Mouse (Mus musculus): Measurements from ENCODE around the gene Grid2. TPM values are rescaled to one million over a fixed set of nuclear protein-coding genes. Genes with fewer than 3 reads are reported as not detected.

Gene Grid2
- polyA plus RNA-seq, 1 experiment from 2014 or later, result 0.21 TPM

DNA sequence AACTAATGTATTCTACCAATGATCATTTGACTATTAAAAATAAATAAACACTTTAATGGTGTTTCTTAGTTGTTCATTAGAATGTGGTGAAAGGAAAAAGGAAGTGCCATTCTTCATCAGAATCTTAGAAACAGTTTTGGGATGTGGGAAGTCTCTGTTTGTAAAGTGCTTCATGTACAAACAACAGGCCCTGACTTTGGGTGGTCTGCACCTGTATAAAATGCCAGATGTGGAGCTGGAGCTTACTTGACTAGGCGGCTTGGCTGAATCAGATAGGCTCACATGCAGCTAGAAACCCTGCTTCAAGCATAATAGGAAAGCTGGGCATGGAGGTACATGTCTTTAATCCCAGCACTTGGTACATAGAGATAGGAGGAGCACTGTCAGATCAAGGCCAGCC is 791.1 kb downstream of the Grid2 start:
- no peak for ATAC-seq (ENCODE audit: insufficient number of reproducible peaks, low FRiP score, low TSS enrichment, low read depth)
- no peak overlapping the region for H3K9ac ChIP-seq (ENCODE audit: low read length)
- no peaks in the 10 kb centered on the region for H3K36me3 ChIP-seq (ENCODE audit: control insufficient read depth, insufficient read depth, low read length)
- H3K4me3 ChIP-seq (ENCODE audit: low read depth, low read length), result no peak overlapping the region
- H3K9me3 ChIP-seq (ENCODE audit: control insufficient read depth, low read length), result no peaks in the 10 kb centered on the region
- H3K27me3 ChIP-seq (ENCODE audit: control insufficient read depth, insufficient read depth, low read length), result no peaks in the 10 kb centered on the region
- DNase-seq (ENCODE audit: low spot score), result peak; percentile 30
- 50% methylated on average over 1 of the region's 1 CpGs for WGBS
- H3K4me1 ChIP-seq (ENCODE audit: control insufficient read depth, insufficient read depth, low read length), result no peaks in the 10 kb centered on the region
- H3K4me2 ChIP-seq (ENCODE audit: low read depth, severe bottlenecking), result no peak overlapping the region
- H3K27ac ChIP-seq (replicated peaks; ENCODE audit: low read depth, low read length), result no peak overlapping the region

DNA sequence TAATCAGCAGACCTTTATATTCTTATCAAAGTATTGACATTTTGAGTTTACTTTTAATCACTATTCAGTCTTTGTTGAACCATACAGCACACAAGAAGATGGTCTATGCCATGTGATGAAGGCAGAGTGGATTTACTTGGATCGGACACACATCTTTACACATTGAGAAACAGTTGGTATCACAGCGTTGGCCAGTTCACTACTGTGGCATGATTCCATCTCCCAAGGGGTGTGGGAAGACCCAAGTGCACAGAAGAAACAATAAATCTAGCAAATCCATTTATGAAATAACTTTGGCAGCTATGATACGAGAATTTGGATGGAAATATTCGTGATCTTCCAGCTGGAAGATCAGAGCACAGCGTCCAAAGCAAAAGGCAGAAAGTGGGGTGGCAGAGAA is 792.3 kb downstream of the Grid2 start:
- H3K4me3 ChIP-seq (ENCODE audit: low read depth, low read length), result no peak overlapping the region
- no peak for ATAC-seq (ENCODE audit: insufficient number of reproducible peaks, low FRiP score, low TSS enrichment, low read depth)
- 91% methylated on average over 5 of the region's 5 CpGs for WGBS

DNA sequence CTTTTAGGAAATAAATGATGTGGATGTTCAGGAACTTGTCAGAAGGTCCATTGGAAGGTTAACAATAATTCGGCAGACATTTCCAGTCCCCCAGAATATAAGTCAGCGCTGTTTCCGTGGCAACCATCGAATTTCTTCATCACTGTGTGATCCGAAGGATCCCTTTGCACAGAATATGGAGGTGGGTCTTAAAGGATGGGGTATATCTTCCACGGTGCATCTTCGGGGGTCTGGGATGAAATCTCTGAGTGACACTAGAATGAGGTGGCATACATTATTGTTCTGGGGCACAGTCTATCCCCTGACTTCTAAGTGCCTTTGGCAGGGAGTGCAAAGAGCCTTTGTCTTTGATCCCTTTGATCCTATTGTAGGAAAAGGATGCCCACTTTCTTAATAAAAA is 808.2 kb downstream of the Grid2 start:
- no peak overlapping the region for H3K27ac ChIP-seq (replicated peaks; ENCODE audit: low read depth, low read length)
- H3K4me2 ChIP-seq (ENCODE audit: low read depth, severe bottlenecking), result no peak overlapping the region
- DNase-seq (ENCODE audit: low spot score) (no peak), ATAC-seq (ENCODE audit: insufficient number of reproducible peaks, low FRiP score, low TSS enrichment, low read depth) (no peak)
- H3K36me3 ChIP-seq (ENCODE audit: control insufficient read depth, insufficient read depth, low read length), result no peaks in the 10 kb centered on the region
- no peaks in the 10 kb centered on the region for H3K27me3 ChIP-seq (ENCODE audit: control insufficient read depth, insufficient read depth, low read length)
- WGBS, result 91% methylated on average over 7 of the region's 7 CpGs
- no peaks in the 10 kb centered on the region for H3K4me1 ChIP-seq (ENCODE audit: control insufficient read depth, insufficient read depth, low read length)
- H3K9me3 ChIP-seq (ENCODE audit: control insufficient read depth, low read length), result no peaks in the 10 kb centered on the region
- H3K4me3 ChIP-seq (ENCODE audit: low read depth, low read length), result no peak overlapping the region
- H3K9ac ChIP-seq (ENCODE audit: low read length), result no peak overlapping the region

More for the DNA sequence above, 792.3 kb downstream of the Grid2 start:
- DNase-seq (ENCODE audit: low spot score), result no peak
- no peak overlapping the region for H3K27ac ChIP-seq (replicated peaks; ENCODE audit: low read depth, low read length)
- no peaks in the 10 kb centered on the region for H3K27me3 ChIP-seq (ENCODE audit: control insufficient read depth, insufficient read depth, low read length)
- H3K36me3 ChIP-seq (ENCODE audit: control insufficient read depth, insufficient read depth, low read length), result no peaks in the 10 kb centered on the region
- no peaks in the 10 kb centered on the region for H3K9me3 ChIP-seq (ENCODE audit: control insufficient read depth, low read length)
- no peaks in the 10 kb centered on the region for H3K4me1 ChIP-seq (ENCODE audit: control insufficient read depth, insufficient read depth, low read length)
- H3K4me2 ChIP-seq (ENCODE audit: low read depth, severe bottlenecking), result no peak overlapping the region
- H3K9ac ChIP-seq (ENCODE audit: low read length), result no peak overlapping the region

DNA sequence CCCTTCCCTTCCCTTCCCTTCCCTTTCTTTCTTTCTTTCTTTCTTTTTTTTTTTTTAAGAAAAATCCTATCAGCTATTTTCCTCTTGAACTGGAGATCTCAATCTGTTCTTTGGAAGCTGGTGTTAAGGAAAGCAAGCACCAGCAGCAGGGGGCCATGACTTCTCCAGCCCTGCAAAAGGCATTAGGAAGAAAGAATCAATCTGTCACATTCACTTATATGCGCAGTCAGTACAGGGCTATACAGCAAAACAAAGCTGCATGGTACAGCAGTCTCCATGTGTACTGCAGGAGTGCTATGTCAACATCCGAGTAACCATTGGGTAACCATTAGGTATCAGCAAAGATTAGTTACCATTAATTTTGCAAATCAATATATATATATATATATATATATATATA is 809.0 kb downstream of the Grid2 start:
- Histone ChIP-seq H3K9ac (ENCODE audit: low read length) (no peak overlapping the region), H3K36me3 (ENCODE audit: control insufficient read depth, insufficient read depth, low read length) (no peaks in the 10 kb centered on the region), H3K4me3 (ENCODE audit: low read depth, low read length) (no peak overlapping the region), H3K27me3 (ENCODE audit: control insufficient read depth, insufficient read depth, low read length) (no peaks in the 10 kb centered on the region), H3K4me2 (ENCODE audit: low read depth, severe bottlenecking) (no peak overlapping the region), H3K27ac (replicated peaks; ENCODE audit: low read depth, low read length) (no peak overlapping the region), H3K9me3 (ENCODE audit: control insufficient read depth, low read length) (no peaks in the 10 kb centered on the region), H3K4me1 (ENCODE audit: control insufficient read depth, insufficient read depth, low read length) (no peaks in the 10 kb centered on the region)
- 82% methylated on average over 2 of the region's 2 CpGs for WGBS
- ATAC-seq (ENCODE audit: insufficient number of reproducible peaks, low FRiP score, low TSS enrichment, low read depth) (no peak), DNase-seq (ENCODE audit: low spot score) (no peak)

DNA sequence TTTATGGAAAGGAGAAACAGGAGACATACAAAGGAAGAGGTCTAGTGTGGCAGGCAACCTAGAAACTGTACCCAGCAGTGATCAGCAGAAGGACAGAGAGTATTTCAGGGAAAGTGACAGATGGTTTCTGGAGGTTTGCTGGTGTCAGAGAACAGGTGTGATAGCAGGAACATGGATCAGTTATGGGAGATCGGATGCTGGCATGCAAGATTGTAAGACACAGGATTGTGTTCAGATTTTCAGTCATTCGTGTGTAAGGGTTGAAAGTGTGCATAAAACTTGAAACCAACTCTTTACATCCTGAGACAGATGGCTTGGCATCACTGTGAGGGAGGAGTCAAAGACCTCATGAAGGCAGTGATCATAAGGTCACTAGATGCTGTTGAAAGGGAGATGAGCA is 817.7 kb downstream of the Grid2 start:
- no peaks in the 10 kb centered on the region for H3K9me3 ChIP-seq (ENCODE audit: control insufficient read depth, low read length)
- no peak for DNase-seq (ENCODE audit: low spot score)
- H3K36me3 ChIP-seq (ENCODE audit: control insufficient read depth, insufficient read depth, low read length), result no peaks in the 10 kb centered on the region
- no peak for ATAC-seq (ENCODE audit: insufficient number of reproducible peaks, low FRiP score, low TSS enrichment, low read depth)
- H3K27ac ChIP-seq (replicated peaks; ENCODE audit: low read depth, low read length), result no peak overlapping the region
- H3K9ac ChIP-seq (ENCODE audit: low read length), result no peak overlapping the region
- H3K27me3 ChIP-seq (ENCODE audit: control insufficient read depth, insufficient read depth, low read length), result no peaks in the 10 kb centered on the region
- no peaks in the 10 kb centered on the region for H3K4me1 ChIP-seq (ENCODE audit: control insufficient read depth, insufficient read depth, low read length)
- H3K4me2 ChIP-seq (ENCODE audit: low read depth, severe bottlenecking), result no peak overlapping the region
- H3K4me3 ChIP-seq (ENCODE audit: low read depth, low read length), result no peak overlapping the region
- WGBS, result 71% methylated on average over 2 of the region's 2 CpGs

DNA sequence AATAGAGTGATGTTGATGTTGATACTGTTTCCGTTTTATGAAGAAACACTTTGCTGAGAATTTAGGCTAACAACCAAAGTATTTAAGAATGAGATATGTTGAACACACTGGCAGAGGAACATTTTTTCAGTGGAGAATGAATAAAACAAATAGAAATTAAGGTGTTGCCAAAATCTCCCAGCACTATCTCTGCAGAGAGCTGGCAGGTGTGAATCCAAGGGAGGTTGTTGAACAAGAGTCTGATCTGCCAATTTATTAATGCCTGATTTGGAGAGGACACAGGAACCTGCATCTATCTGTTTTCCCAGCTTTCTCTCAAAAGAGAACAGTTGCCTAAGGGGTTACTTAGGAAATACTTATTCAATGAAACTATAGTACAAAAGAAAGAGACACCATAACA is 822.2 kb downstream of the Grid2 start:
- WGBS, result 89% methylated on average over 1 of the region's 1 CpGs
- H3K4me1 ChIP-seq (ENCODE audit: control insufficient read depth, insufficient read depth, low read length), result no peaks in the 10 kb centered on the region

DNA sequence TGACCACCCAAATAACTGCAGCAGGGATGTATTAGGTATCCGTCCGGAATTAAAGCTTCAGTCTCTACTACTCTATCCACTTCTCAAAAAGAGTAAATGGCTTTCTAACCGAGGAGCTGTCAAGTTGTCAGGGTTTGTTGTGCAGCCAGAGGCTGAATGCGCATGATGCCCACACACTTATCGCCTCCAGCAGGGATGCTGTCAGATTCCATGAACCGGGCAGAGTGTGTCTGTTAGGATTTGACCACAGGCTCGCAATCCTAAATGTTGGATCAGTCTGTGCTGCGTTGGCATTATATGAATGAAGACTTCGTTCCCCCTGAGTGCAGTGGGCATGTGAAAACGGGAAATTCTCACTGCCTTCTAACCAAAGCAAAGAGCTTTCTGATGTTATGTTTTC is 843.0 kb downstream of the Grid2 start:
- H3K4me1 ChIP-seq (ENCODE audit: control insufficient read depth, insufficient read depth, low read length), result no peaks in the 10 kb centered on the region
- no peak overlapping the region for H3K27ac ChIP-seq (replicated peaks; ENCODE audit: low read depth, low read length)
- WGBS, result 84% methylated on average over 10 of the region's 10 CpGs
- H3K9ac ChIP-seq (ENCODE audit: low read length), result no peak overlapping the region
- no peak for DNase-seq (ENCODE audit: low spot score)
- H3K4me2 ChIP-seq (ENCODE audit: low read depth, severe bottlenecking), result no peak overlapping the region
- no peak overlapping the region for H3K4me3 ChIP-seq (ENCODE audit: low read depth, low read length)
- no peaks in the 10 kb centered on the region for H3K36me3 ChIP-seq (ENCODE audit: control insufficient read depth, insufficient read depth, low read length)
- ATAC-seq (ENCODE audit: insufficient number of reproducible peaks, low FRiP score, low TSS enrichment, low read depth), result no peak
- H3K27me3 ChIP-seq (ENCODE audit: control insufficient read depth, insufficient read depth, low read length), result no peaks in the 10 kb centered on the region
- H3K9me3 ChIP-seq (ENCODE audit: control insufficient read depth, low read length), result no peaks in the 10 kb centered on the region

More for the DNA sequence above, 822.2 kb downstream of the Grid2 start:
- no peaks in the 10 kb centered on the region for H3K9me3 ChIP-seq (ENCODE audit: control insufficient read depth, low read length)
- no peak overlapping the region for H3K4me2 ChIP-seq (ENCODE audit: low read depth, severe bottlenecking)
- H3K36me3 ChIP-seq (ENCODE audit: control insufficient read depth, insufficient read depth, low read length), result no peaks in the 10 kb centered on the region
- DNase-seq (ENCODE audit: low spot score) (no peak), ATAC-seq (ENCODE audit: insufficient number of reproducible peaks, low FRiP score, low TSS enrichment, low read depth) (no peak)
- H3K27ac ChIP-seq (replicated peaks; ENCODE audit: low read depth, low read length), result no peak overlapping the region
- H3K9ac ChIP-seq (ENCODE audit: low read length), result no peak overlapping the region
- no peak overlapping the region for H3K4me3 ChIP-seq (ENCODE audit: low read depth, low read length)
- H3K27me3 ChIP-seq (ENCODE audit: control insufficient read depth, insufficient read depth, low read length), result no peaks in the 10 kb centered on the region

DNA sequence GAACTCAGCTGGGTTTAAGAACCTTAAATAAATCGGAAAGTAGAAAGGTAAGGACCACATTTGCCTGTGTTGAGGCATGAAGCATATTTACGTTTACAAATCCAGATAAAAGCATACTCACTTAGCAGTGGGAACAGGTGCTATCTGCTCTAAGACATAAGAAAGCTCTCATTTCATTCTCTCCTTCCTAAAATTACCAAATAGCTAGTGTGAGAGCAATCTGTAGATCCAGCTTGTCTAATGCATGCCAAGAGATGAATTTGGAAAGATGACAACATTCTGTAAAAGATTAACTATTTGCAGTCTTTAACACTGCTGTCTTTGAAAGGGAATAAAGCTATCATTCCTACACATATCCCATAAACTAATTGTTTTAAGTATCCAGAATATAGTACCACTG is 858.9 kb downstream of the Grid2 start:
- H3K4me1 ChIP-seq (ENCODE audit: control insufficient read depth, insufficient read depth, low read length), result no peaks in the 10 kb centered on the region
- no peak overlapping the region for H3K9ac ChIP-seq (ENCODE audit: low read length)
- no peaks in the 10 kb centered on the region for H3K9me3 ChIP-seq (ENCODE audit: control insufficient read depth, low read length)
- H3K36me3 ChIP-seq (ENCODE audit: control insufficient read depth, insufficient read depth, low read length), result no peaks in the 10 kb centered on the region
- DNase-seq (ENCODE audit: low spot score) (no peak), ATAC-seq (ENCODE audit: insufficient number of reproducible peaks, low FRiP score, low TSS enrichment, low read depth) (no peak)
- no peak overlapping the region for H3K27ac ChIP-seq (replicated peaks; ENCODE audit: low read depth, low read length)
- H3K27me3 ChIP-seq (ENCODE audit: control insufficient read depth, insufficient read depth, low read length), result no peaks in the 10 kb centered on the region
- H3K4me3 ChIP-seq (ENCODE audit: low read depth, low read length), result no peak overlapping the region
- H3K4me2 ChIP-seq (ENCODE audit: low read depth, severe bottlenecking), result no peak overlapping the region
- WGBS, result 84% methylated on average over 2 of the region's 2 CpGs

DNA sequence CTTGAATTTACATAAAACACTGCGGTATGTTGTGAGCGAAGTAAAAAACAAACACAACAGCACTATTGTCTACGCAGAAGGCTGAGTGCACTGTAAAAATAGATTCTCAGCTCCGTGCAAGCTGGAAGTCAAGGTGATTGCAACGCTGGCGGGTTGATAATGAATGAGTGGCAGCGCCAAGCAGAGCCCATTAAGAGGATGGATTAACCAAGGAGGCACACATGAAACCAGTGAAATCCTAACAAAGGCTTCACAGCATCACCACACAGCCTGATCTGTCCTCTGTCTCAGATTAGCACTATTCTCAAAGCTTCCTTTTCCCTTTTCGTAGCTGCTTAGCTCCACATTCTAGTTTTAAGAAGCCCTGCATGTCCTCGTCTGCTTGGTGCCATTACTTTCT is 880.6 kb downstream of the Grid2 start:
- H3K9ac ChIP-seq (ENCODE audit: low read length), result no peak overlapping the region
- H3K27me3 ChIP-seq (ENCODE audit: control insufficient read depth, insufficient read depth, low read length), result no peaks in the 10 kb centered on the region
- no peak for ATAC-seq (ENCODE audit: insufficient number of reproducible peaks, low FRiP score, low TSS enrichment, low read depth)
- H3K4me2 ChIP-seq (ENCODE audit: low read depth, severe bottlenecking), result no peak overlapping the region
- H3K36me3 ChIP-seq (ENCODE audit: control insufficient read depth, insufficient read depth, low read length), result no peaks in the 10 kb centered on the region
- no peak for DNase-seq (ENCODE audit: low spot score)
- H3K9me3 ChIP-seq (ENCODE audit: control insufficient read depth, low read length), result no peaks in the 10 kb centered on the region
- no peak overlapping the region for H3K4me3 ChIP-seq (ENCODE audit: low read depth, low read length)
- no peaks in the 10 kb centered on the region for H3K4me1 ChIP-seq (ENCODE audit: control insufficient read depth, insufficient read depth, low read length)
- no peak overlapping the region for H3K27ac ChIP-seq (replicated peaks; ENCODE audit: low read depth, low read length)
- WGBS, result 75% methylated on average over 9 of the region's 9 CpGs

Measured in limb, embryonic 11.5 days (tissue).